In genomic region chr1:151497028-151497427, GRCm38 (mm10) we compare ENCODE assay signal across 8 mouse cellular contexts. TPM values are rescaled to one million over a fixed set of nuclear protein-coding genes. Genes with fewer than 3 reads are reported as not detected.
DNase-seq lines count a peak whose midpoint lies in the region; ATAC-seq and TF ChIP-seq lines count a peak whose summit lies in the region.

No protein-coding gene starts in this region.

- DNase-seq in kidney, adult 11 months: peak; percentile 15
- DNase-seq in B cell, adult 2 months: peak; percentile 80 to 83
- DNase-seq in G1E (ENCODE audit: low spot score): no peak
- peak; percentile 20 for DNase-seq in embryo, embryonic 9.5 days (ENCODE audit: extremely low spot score)
- peak; percentile 71 to 77 for DNase-seq in kidney, postnatal 4 days
- DNase-seq in spleen, postnatal 10 days (ENCODE audit: low spot score in 2 of 2): peak; percentile 67 to 83

- no peak overlapping the region for H3K9ac ChIP-seq in kidney, embryonic 16.5 days (replicated peaks; ENCODE audit: low read length)

- H3K36me3 ChIP-seq in kidney, embryonic 16.5 days (ENCODE audit: insufficient read depth, low read length): no peaks in the 10 kb centered on the region
- peaks cover 18% of the 10 kb centered on the region for H3K36me3 ChIP-seq in G1E (replicated peaks)

- no peak overlapping the region for H3K4me2 ChIP-seq in kidney, embryonic 16.5 days (replicated peaks; ENCODE audit: low read depth, low read length)

- 89% methylated on average over 8 of the region's 8 CpGs for WGBS in kidney, embryonic 16.5 days

- peak; percentile 74 for TF ChIP-seq CTCF in G1E (IDR thresholded peaks at IDR 0.05; ENCODE audit: low read depth, low read length)

- ATAC-seq in kidney, embryonic 16.5 days (ENCODE audit: low FRiP score, low TSS enrichment): no peak
- no peak for ATAC-seq in G1E (ENCODE audit: extremely low read depth, insufficient number of reproducible peaks, low FRiP score, poor library complexity, severe bottlenecking)
- ATAC-seq in activated CD4-positive, CD25-positive, alpha-beta regulatory T cell, adult 4 months: no peak

- H3K27ac ChIP-seq in kidney, embryonic 16.5 days (ENCODE audit: low read length): no peak overlapping the region

- H3K4me3 ChIP-seq in kidney, embryonic 16.5 days (ENCODE audit: low read length): no peak overlapping the region
- H3K4me3 ChIP-seq in G1E (ENCODE audit: low read depth, low read length): no peak overlapping the region

- no peaks in the 10 kb centered on the region for H3K9me3 ChIP-seq in kidney, embryonic 16.5 days (ENCODE audit: low read length)
- no peaks in the 10 kb centered on the region for H3K9me3 ChIP-seq in G1E (replicated peaks)

- no peaks in the 10 kb centered on the region for H3K27me3 ChIP-seq in kidney, embryonic 16.5 days (ENCODE audit: insufficient read depth, low read length)
- peaks cover 4% of the 10 kb centered on the region for H3K27me3 ChIP-seq in G1E (ENCODE audit: insufficient read depth, low read length)

- H3K4me1 ChIP-seq in kidney, embryonic 16.5 days (ENCODE audit: insufficient read depth, low read length): peaks cover 30% of the 10 kb centered on the region
- H3K4me1 ChIP-seq in G1E (ENCODE audit: insufficient read depth, low read depth, low read length): peaks cover 59% of the 10 kb centered on the region

RNA-seq across cellular contexts. Expression of gene Rnf2, which starts 3.7 kb away (rescaled TPM):
- 97.0 and 100 TPM in 2 replicates for polyA plus RNA-seq in kidney, embryonic 16.5 days (2015; fragmentation: Nextera tagmentation; extraction: Ambion mirVana)
- total RNA-seq in G1E (2014; fragmentation: Nextera tagmentation): 192 and 210 TPM in 2 replicates
- total RNA-seq in G1E (2017): 161 and 166 TPM in 2 replicates
- polyA plus RNA-seq in G1E (2012): 74.5 and 92.5 TPM in 2 replicates
- polyA plus RNA-seq in activated CD4-positive, CD25-positive, alpha-beta regulatory T cell, adult 4 months (2017; shearing (Covaris generic)): 10 to 100 TPM; 87.5 to 89.2 TPM
